Mouse (Mus musculus): Measurements from ENCODE around the gene Vmn1r20. TPM values are rescaled to one million over a fixed set of nuclear protein-coding genes. Genes with fewer than 3 reads are reported as not detected.
"Not testable (repeated sequence)": the region's sequence is repeated elsewhere in the genome, so short reads cannot be mapped to it uniquely, and the experiment has no call there.

Gene Vmn1r20
- polyA plus RNA-seq (2011; ENCODE audit: insufficient read length, low read depth, missing spikeins) = not detected in 2 replicates

- Histone ChIP-seq H3K4me3 (ENCODE audit: insufficient read depth, low read length) (no peak within 1 kb of the TSS), H3K4me1 (ENCODE audit: control insufficient read depth, insufficient read depth, low read length) (no peaks in the 10 kb centered on the region), H3K27ac (ENCODE audit: insufficient read depth, low read length) (no peak within 1 kb of the TSS)
- no peak for TF ChIP-seq CTCF (IDR thresholded peaks at IDR 0.05; ENCODE audit: borderline replicate concordance, insufficient read depth, low read length)
- no peak for TF ChIP-seq POLR2A (IDR thresholded peaks at IDR 0.05; ENCODE audit: low read depth, low read length)
Measured at GRCm38 (mm10) chr6:57428630-57429029, at the start of gene Vmn1r20. Gene Vmn1r20, plus strand, starts transcription at chr6:57428930.

DNA sequence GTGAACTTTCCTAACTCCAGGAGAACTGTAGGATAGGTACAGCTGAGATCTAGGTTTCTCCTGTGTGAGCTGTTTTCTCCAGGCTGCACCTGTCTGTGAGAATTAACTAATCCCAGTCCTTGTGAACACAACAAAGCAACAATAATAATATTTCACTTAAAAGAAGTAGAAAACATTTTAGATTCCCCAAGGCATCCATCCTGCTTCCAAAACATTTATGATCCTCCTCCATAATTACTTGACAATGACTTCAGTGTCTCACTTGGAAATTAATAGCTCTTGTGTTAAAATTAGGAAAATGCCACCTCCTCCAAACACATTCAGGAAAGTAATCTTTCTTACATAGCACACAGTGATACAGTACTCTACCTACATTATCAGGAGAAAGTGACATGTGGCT lies 33.0 kb upstream of the Vmn1r20 start, which contains the start of gene Vmn1r18:
Vmn1r18 (minus strand) TSS at position 101 of the 400 bp plus-strand sequence.
- TF ChIP-seq CTCF (IDR thresholded peaks at IDR 0.05; ENCODE audit: borderline replicate concordance, insufficient read depth, low read length) (no peak), POLR2A (IDR thresholded peaks at IDR 0.05; ENCODE audit: low read depth, low read length) (no peak)
- no peak within 1 kb of the TSS for H3K4me3 ChIP-seq (ENCODE audit: insufficient read depth, low read length)
- H3K4me1 ChIP-seq (ENCODE audit: control insufficient read depth, insufficient read depth, low read length) = no peaks in the 10 kb centered on the region
- no peak within 1 kb of the TSS for H3K27ac ChIP-seq (ENCODE audit: insufficient read depth, low read length)

DNA sequence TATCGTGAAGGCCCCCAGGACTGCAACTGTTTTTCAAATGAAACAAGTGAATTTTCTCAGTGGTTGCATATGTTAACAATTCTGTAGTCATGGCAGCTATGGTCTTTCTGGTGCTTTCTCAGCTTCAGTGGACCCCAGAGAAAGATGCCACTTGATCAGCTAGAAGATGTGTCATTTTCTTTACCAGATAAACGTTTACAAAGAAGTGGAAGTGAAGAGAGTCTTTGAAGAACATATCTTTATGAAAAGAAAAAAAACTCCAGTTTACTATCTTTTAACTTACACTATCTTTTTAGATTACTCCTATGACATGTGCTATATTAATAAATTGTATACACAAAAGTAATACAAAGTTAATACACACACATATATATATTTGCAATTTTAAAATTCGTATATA lies 25.2 kb upstream of the Vmn1r20 start, which contains the start of gene Vmn1r19:
Vmn1r19 (plus strand) TSS at position 301 of the 400 bp plus-strand sequence.
- H3K27ac ChIP-seq (ENCODE audit: insufficient read depth, low read length); H3K4me1 ChIP-seq (ENCODE audit: control insufficient read depth, insufficient read depth, low read length); H3K4me3 ChIP-seq (ENCODE audit: insufficient read depth, low read length): not testable (repeated sequence)

DNA sequence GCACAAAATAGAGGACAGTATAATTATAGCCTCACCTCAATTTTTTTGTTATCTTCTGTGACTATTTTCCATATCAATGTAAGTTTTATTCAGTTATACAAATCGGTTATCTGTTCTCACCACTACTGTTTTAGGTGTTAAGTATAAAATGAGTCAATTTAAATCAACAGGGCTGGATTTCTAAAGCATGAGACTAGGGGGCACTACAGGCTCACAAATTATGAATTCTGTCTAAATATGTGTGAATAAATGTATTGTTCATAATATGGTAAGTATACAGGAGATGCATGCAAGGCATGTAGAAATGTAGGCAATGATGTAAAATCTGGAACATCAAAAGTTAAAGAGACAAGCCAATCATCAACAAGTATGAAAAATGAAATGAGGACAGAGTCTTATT lies 2.5 kb downstream of the Vmn1r20 start:
- no peaks in the 10 kb centered on the region for H3K4me1 ChIP-seq (ENCODE audit: control insufficient read depth, insufficient read depth, low read length)
- H3K4me3 ChIP-seq (ENCODE audit: insufficient read depth, low read length) = no peak overlapping the region
- H3K27ac ChIP-seq (ENCODE audit: insufficient read depth, low read length) = no peak overlapping the region
- TF ChIP-seq CTCF (IDR thresholded peaks at IDR 0.05; ENCODE audit: borderline replicate concordance, insufficient read depth, low read length) (no peak), POLR2A (IDR thresholded peaks at IDR 0.05; ENCODE audit: low read depth, low read length) (no peak)

DNA sequence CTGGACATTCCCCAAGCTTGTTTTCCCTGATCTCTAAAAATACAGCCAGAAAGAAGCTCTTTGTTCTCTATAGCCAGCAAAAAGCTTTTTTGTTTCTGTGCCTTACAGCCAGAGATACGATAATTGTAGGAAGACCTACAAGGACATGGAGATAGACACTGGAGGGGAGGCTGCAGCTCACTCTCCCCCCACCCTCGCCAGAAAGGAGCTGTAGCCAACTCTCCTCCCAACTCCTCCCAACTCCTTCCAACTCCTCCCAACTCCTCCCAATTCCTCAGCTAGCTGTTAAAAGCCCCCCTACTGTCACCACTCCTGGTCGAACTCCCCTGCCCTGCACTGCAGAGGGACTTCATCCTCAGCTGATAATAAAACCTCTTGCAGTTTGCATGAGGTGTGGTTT lies 39.4 kb downstream of the Vmn1r20 start:
- not testable (repeated sequence) for H3K27ac ChIP-seq (ENCODE audit: insufficient read depth, low read length); H3K4me1 ChIP-seq (ENCODE audit: control insufficient read depth, insufficient read depth, low read length); H3K4me3 ChIP-seq (ENCODE audit: insufficient read depth, low read length)

Other genes starting within 250 kb of the Vmn1r20 start
- gene Vmn1r13, start 225.6 kb upstream of the Vmn1r20 start, polyA plus RNA-seq (2011; ENCODE audit: insufficient read length, low read depth, missing spikeins) = 0.63 and 3.1 TPM in 2 replicates
- gene Vmn1r14, start 197.2 kb upstream of the Vmn1r20 start, polyA plus RNA-seq (2011; ENCODE audit: insufficient read length, low read depth, missing spikeins) = not detected in 2 replicates
- gene Vmn1r15, start 171.0 kb upstream of the Vmn1r20 start, polyA plus RNA-seq (2011; ENCODE audit: insufficient read length, low read depth, missing spikeins) = not detected in 2 replicates
- not detected in 2 replicates for gene Vmn1r16, start 99.4 kb upstream of the Vmn1r20 start, polyA plus RNA-seq (2011; ENCODE audit: insufficient read length, low read depth, missing spikeins)
- gene Vmn1r17, start 65.2 kb upstream of the Vmn1r20 start, polyA plus RNA-seq (2011; ENCODE audit: insufficient read length, low read depth, missing spikeins) = not detected in 2 replicates
- gene Vmn1r18, start 33.1 kb upstream of the Vmn1r20 start, polyA plus RNA-seq (2011; ENCODE audit: insufficient read length, low read depth, missing spikeins) = not detected in 2 replicates
- gene Vmn1r19, start 25.1 kb upstream of the Vmn1r20 start, polyA plus RNA-seq (2011; ENCODE audit: insufficient read length, low read depth, missing spikeins) = not detected in 2 replicates
- gene Ppm1k, start 106.5 kb downstream of the Vmn1r20 start, polyA plus RNA-seq (2011; ENCODE audit: insufficient read length, low read depth, missing spikeins) = 6.9 and 11.4 TPM in 2 replicates
- 9.1 and 12.1 TPM in 2 replicates for gene Herc6, start 152.1 kb downstream of the Vmn1r20 start, polyA plus RNA-seq (2011; ENCODE audit: insufficient read length, low read depth, missing spikeins)